Mouse (Mus musculus) adrenal gland, adult 8-10 months (tissue): ENCODE measurements around the gene Cd300lb. TPM values are rescaled to one million over a fixed set of nuclear protein-coding genes. Genes with fewer than 3 reads are reported as not detected.
"Not testable (repeated sequence)": the region's sequence is repeated elsewhere in the genome, so short reads cannot be mapped to it uniquely, and the experiment has no call there.

Experiments used
- DNase-seq: peaks from one replicate; pipeline ENCODE4 v3.0.0; 2022
- total RNA-seq, 4 experiments: library from RNA; stranded (reverse); gene quantifications; 2 replicates each; pipeline ENCODE4 v1.2.4; 2022

Cd300lb gene
- 1 to 10 TPM; 1.3 to 3.1 (median 1.7) TPM for total RNA-seq

DNA sequence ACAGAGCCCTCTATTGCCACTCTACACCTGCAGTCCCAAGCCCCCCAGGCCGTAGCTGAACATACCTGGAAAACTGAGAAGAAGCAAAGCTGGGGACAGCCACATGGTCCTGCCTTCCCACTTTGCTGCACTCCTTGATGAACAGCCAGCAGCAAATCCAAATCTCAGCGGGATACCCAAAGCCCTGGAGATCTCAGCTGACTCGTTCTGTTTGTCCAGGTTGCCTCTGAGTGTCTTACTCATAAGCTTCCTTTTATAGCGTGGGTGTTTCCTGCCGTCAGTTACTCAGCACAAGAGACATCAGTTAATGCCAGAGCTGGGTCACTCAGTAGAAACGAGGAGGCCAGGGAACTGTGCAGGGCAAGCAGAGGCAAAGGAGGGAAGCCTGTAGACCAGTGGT is at the start of gene Cd300lb:
Cd300lb (minus strand) TSS at position 243 of the 400 bp plus-strand sequence.
- DNase-seq, result no peak

DNA sequence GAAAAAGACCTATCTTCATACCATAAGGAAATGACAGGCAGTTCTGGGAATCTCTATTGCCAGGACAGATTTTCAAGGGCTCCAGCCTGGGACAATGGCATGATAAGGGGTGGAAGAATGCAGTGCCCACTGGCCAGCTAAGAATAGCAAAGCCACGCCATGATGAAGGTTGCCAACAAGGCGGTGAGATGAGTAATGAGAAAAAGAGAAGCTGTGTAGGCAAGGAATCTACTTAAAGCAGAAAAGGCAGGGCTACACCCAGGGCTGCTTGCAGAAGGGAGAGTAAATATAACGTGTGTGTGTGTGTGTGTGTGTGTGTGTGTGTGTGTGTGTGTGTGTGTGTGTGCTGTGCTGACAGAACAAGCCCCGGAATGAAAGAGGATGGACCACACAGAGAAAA is 47.7 kb upstream of the Cd300lb start:
- no peak for DNase-seq

DNA sequence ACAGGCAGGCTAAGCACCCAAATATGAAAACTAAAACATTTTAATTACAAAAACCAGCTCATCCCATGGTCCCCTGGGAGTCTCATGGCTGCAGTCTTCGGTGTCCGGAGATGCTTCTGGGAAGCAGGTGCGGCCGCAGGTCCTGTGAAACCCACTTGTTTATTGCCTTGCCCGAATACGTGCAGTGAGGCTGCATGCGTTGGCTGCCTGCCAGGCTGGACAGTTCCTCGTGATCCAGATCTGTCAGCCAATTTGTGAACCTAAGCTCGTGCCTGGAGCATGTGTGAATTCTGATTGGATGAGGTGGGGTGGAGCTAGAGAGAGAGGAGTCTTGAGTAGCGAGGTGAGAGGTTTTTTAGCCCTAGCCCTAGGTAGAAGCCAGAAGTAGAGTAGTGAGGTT is 38.5 kb upstream of the Cd300lb start:
- no peak for DNase-seq

DNA sequence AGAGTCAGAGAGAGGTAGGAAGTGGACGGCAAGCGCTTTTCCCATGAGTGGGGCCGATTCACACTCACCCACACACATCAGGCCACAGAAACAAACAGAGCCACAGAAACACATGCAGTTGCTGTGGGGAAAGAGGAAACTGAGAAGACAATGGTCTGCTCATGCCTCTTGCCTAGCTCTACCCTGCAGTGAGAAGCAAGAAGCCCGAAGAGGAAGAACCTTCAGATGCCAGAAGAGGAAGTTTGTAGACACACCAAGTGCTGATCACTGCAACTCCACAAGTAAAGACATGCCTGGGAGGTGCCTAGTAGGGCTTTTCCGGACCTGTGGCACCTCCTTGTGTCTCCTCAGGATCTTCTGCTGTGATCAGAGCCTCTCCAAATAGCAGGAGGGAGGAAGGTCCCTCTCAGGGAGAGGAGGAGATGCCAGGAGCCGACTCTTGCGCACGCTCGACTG is 34.6 kb upstream of the Cd300lb start, which contains the start of gene Cd300c:
Cd300c (minus strand) TSS at position 406 of the 456 bp plus-strand sequence.
- no peak for DNase-seq

DNA sequence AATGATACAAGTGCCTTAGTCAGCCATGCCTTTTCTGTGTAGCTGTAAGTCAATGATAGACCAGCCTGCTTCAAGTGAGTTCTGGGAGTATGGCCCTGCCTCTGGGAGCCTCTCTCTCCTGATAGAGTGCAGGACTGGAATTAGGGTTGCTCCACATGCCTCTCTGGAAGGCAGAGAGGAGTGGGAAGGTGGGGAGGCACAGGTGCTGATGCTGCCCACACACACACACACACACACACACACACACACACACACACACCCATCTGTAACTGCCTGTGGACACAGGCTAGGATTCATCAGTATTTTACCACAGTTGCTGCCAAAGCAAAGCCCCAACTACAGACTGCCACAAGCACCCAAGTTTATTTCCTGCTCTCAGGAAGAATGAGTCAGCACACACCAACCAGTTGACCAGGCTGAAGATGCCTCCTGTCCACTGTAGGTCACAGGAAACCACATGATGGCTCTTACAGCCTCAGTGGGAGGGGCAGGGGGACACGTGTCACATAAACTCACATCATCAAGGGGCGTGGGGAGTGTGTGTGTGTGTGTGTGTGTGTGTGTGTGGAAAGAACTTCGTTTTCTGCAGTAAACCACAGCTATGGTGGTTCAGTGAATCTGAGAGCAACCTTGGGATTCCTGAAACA is 31.1 kb upstream of the Cd300lb start:
- DNase-seq, result peak; percentile 17

DNA sequence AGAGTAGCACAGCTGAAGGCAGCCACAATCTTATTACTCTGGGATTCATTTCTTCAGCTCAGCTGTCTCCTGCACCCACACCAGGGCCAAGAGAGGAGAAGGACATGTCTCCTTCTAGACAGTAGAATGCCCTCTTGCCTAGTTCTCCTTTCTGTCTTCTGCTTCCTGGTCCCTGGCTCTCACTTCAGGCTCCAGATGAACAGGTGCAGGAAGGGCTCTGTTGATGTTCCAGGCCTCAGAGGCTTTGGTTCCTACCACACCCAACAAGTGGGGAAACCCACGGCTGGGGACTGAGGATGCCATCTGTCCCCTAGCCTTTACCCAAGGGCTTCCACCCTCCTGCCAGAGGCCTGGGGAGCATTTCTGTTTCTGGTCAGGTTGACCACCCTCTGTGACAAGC is 26.2 kb upstream of the Cd300lb start:
- no peak for DNase-seq

DNA sequence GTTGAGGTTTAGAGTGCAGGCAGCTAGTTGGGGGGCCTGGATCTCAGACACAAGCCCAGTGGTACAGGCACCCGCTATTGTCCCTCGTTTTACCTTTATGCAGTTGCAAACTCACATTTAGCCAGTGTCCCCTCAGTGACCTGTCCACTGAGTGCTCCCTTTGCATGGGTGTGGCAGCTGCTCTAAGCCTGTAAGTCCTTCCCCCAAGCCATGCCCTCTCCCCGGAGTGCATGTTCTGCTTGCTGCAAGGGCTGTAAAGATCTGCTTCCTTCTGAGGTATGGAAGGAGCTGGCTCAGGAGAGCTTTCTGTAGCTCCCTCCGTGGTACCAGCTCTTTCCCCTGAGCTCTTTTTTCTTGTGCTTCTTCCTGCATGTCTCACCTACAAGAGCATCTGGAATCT is 595 bp downstream of the Cd300lb start:
- DNase-seq, result no peak

DNA sequence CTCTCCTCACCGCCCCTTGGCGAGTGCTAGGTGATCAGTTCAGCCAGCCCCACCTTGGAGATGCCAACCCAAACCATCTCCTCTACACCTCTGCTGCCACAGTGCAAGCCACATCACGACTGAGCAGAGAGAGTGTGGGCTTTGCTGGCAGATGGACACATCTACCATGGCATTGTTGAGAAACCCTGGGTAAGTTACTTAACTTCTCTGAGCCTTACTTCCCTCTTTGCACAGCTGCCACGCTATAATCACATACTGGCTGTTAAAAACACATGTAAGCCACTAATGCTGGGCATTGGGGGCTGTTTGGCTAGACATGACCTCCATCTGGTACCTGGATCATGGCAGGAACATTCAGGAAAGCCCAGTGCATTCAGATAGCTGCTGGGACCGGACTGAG is 3.1 kb downstream of the Cd300lb start:
- DNase-seq, result no peak

DNA sequence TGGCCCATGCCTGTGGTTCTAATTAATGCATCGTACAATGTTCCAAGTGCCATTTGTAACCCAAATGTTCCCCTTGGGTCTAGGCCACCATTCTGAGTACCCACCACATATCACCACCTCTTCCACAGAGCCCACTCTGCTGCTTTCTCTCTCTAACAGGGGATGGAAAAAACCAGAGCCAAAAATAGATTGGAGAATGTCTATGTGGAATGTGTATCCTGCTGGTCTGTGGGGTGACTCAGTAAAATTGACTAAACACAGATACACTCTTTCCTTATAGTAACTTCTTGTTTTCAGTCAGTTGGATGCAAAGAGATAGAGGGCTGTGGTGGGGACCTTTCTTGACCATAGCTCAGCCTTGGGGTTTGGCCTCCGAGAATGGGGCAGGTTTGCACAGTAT is 4.6 kb downstream of the Cd300lb start:
- DNase-seq, result no peak

DNA sequence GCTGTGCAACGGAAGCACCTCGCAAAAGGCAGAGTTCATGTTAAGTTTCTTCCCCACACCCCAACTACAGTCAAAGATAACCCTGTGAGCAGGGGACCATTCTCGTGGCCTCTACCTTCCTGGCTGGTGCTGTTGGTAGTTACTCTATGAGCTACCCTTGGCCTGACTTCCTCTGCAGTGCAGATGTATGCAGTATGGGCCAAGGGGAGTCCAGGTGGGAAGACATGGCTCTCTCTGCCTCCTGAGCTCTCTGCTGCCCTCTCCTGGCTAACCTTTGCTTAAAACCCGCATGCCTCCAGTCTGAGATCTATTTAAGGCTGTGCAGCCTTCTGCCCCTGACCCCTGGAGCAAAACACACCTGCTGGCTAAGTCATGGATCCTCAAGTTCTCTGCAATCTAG is 10.2 kb downstream of the Cd300lb start:
- DNase-seq, result no peak

DNA sequence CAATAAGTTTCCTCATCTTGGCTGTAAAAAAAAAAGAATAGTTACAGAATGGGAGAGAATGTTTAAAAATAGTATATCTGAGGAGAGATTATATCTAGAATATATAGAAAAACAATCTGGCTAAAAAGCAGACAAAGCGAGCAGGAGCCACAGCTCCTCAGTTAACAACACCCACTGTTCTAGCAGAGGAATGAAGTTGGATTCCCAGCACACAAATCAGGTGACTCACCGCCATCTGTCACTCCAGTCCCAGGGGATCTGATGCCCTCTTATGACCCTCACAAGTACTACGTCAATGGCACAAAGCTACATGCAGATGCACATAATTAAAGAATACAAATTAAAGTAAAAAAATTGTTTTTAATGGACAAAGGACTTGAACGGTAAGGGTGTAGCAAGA is 11.7 kb downstream of the Cd300lb start:
- no peak for DNase-seq

DNA sequence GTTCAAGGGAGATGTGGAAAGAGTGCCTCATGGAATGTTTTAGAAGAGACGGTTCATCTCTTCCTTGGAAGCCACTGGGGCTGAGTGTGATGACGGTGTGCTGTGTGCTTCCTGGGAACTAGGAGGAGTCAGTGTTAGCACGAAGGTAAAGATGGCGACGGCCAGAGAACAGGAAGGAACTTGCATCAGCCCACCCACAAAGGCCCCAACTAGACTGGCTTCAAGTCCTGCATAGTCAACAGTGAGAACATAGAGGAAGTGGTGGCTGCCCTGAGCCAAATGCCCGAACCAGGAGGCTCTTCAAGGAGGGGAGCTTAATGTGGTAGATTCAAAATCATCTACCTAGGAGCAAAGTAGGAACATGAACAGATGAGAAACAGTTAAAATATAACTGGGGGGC is 17.1 kb downstream of the Cd300lb start:
- DNase-seq, result no peak

DNA sequence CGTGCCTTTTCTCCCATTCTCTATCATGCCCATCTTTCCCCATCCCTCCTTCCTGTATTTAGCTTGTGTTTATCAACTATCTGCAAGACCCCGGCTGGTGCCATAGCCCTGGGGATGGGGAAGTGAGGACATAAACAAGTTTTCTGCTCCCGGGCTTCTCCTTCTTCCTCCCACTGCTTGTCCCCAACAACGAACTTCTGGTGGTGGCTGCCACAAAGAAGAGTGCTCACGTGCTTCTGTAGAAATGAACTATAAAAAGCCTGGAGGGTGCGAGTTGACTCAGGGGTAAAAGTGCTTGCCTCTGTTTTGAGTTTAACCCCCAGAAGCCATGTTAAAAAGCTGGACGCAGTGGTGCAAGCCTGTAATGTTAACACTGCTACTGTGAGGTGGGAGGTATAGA is 19.2 kb downstream of the Cd300lb start:
- no peak for DNase-seq

DNA sequence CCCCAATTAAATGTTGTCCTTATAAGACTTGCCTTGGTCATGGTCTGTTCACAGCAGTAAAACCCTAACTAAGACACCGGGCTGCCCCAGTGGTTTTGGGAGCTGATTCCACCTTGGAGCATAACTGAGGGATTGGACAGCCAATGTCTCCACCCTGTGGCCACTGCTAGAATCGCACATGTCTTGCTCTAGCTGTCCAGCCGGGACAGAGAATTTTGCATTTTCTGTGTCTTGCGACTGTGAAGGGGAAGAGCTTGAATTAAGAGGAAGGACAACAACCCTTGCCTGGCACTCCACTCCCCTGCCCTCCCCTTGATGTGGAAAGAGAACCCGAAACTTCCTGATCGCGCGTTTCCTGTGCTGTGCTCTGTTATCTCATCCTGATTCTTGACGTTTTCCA is 21.3 kb downstream of the Cd300lb start:
- DNase-seq, result peak; percentile 51

DNA sequence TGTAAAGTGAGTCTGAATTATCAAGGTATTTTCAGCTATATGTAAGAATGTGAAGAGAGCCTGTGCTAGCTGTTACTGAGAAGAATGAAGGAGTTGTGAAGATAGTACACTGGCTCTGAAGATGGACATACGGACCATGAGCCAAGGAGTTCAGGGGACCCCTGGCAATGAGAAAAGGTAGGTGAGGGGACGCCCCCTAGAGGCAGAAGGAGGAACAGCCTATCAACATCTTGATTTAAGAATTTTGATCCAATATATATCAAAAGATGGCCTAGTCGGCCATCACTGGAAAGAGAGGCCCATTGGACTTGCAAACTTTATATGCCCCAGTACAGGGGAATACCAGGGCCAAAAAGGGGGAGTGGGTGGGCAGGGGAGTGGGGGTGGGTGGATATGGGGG is 24.6 kb downstream of the Cd300lb start:
- not testable (repeated sequence) for DNase-seq

DNA sequence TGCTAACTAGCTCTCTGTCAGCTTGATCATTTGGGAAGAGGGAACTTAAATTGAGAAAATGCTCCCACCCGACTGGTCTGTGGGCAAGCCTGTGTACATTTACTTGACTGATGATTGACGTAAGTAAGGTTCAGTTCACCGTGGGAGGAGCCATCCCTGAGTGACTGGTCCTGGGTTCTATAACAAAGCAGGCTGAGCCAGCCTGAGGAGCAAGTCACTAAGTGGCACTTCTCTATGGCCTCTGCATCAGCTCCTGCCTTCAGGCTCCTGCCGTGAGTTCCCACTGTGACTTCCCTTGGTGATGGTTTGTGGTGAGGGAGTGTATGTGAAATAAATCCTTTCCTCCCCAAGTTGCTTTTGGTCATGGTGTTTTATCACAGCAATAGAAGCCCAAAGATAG is 26.1 kb downstream of the Cd300lb start:
- DNase-seq, result no peak

DNA sequence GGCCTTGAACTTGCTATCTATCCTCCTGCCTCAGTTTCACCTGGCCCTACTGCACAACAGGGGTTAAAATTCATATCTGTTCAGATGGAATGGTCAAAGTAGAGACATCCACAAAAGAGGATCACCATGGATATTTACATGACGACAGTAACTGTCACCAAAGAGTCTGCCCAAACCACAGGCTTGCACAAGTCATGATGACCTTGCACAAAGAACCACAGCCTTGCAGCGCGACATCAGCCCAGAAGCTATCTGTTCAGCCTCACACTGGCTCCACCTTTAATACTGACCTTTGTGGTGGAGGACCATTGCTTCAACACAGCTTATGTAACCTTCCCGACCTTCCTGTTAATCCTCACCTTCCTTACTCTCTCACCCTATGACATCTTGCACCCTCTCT is 26.6 kb downstream of the Cd300lb start:
- DNase-seq, result peak; percentile 74

DNA sequence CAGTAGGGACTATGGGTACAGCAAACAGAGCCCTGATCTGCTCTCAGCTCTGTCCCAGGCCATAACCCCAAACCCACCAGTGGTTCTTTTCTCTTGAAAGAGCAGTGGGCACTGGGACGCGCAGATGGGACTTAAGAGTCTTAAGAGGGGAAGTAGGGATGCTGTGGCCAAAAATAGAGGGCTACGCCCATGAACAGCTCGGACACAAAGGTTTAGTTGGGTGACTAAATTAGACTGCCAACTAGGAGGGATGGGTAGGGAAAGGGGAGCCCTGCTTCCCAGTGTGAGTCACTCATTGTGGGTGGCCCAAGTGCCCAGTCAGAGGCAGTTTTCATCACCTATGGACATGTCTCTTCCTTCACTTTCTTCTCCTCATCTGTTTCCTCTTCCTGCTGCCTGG is 31.0 kb downstream of the Cd300lb start:
- no peak for DNase-seq

DNA sequence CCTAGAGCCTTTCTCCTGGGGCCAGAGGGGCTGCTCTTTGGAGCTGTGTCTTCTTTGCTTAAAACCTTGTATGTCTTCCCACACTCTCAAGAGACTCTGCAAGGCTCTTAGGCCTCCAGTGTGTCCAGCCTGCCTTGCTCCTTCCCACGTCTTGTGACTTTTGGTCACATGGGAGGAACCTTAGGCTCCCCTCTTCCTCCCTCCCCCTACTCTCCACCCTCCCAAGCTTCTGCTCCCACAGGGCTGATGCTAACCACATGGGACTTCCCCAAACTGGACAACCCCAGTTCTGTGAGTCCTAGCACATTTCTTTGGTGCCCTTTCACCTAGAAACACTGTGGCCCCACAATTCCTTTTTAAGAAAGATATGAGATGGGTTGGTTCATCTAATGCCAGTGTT is 36.2 kb downstream of the Cd300lb start:
- no peak for DNase-seq

DNA sequence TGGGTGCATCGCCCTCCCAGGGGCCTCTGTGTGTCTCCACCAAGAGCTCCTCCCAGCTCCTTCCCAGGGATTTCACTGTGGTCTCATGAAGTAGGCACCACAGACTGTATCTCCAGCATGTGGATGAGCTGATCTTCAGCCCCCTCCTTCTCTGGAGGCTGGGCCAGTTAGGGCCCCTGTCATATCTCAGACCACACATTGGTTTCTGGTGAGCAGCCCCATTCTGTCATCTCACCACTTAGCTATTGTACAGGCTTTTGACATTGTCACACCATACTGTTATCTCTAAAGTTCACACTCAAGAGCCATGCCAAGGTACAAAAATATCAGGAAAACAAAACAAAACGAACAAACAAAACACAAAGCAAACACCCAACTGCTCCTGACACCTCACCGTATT is 38.1 kb downstream of the Cd300lb start:
- DNase-seq, result no peak

DNA sequence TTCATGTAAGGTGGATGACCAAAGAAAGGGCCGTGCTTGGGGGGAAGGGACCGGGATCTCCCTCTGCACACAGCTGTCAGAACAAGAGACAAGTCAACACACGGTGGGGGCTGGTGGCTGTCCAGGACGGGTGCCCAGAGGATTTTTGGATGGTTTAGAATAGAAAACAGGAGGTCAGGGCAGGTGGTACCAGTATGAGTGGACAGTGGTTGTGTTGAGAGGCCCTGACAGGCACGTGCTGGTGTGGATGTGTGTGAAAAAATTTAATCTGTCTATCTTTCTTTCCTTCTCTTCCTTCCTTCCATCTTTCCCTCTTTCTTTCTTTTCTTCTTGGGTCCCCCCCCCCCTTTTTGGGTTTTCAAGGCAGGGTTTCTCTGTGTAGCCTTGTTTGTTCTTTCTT is 43.6 kb downstream of the Cd300lb start:
- no peak for DNase-seq

DNA sequence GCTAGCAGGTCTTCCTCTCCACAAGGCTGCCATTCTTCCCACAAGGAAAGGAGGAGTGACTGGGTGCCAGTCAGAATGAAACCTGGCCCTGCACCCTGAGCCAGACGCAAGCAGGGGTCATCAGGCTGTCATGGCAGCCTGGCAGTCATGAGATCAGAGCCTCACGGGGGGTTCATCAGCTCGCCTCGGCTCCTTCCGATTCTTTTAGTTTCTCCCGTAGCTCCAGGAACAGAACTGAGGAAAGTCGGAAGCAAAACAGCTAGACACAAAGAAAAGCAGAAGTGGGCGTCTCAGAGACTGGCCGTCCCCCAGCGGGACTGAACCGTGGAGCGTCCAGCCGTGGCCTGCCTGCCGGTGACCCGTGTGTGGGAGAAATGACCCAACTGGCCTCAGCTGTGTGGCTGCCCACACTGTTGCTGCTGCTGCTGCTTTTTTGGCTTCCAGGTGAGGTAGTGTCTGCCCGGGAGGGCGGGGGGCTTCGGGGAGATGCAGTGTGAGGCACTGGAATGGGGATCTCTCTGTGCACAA is 44.1 kb downstream of the Cd300lb start, which contains the start of gene Cd300a:
Cd300a (plus strand) TSS at position 51 of the 528 bp plus-strand sequence.
- DNase-seq, result no peak

DNA sequence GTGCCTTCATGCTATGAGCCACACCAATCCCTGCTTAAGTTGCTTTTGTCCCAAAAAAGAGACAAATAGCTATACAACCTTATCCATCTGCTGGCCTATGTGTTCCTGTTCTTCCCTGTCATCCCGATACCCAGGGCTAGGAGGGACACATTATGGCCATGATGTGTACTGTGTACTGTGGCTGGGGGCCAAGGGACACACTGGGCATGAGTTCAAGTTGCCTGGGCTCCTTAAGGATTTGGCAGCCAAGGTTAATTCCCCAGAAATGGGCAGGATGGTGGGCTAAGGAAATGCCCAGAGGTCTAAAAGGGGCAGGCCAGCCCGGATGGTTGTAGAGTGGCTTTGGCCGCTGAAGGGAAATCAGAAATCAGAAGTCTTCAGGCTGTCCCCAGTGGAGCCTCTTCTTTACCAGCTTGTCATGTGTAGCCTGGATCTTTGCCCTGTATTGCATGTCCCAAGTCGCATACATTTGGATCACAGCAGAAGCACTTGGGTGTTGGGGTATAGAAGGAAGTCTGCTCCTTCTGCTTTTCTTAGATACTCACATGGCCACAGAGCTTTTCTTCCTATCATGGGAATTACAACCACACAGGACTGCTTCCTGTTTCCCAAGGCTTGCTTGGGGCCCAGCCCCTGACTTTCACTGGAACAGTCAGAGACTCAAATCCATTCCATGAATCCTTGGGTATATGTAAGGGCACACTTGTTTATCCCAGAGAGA is 49.6 kb downstream of the Cd300lb start:
- no peak for DNase-seq

DNA sequence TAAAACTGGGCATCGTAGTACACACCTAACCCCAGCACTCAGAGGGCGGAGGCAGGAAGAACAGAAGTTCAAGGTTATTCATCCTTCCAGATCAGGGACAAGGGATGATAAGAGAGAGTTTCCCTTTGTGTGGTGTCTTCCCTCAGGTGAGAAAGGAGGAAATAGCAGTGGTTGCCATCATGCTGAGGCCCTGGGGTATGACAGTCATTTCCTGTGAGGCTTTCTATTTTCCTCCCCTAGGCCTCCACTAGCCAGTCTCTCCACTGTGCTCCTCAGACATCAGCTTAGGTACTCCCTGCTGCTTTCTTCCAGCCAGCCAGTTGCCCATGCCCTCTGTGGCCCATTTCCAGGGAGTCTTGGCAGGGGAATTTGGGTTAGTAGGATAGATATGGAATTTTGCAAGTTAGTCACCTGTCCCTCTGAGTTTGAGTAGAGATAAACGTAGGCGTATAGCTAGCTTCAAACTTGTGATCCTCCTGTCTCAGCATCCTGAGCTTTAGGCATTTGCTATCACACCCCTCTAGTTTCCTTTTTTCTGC is 50.9 kb downstream of the Cd300lb start:
- no peak for DNase-seq
